Mouse (Mus musculus): ENCODE data around the gene Elf3. TPM values are rescaled to one million over a fixed set of nuclear protein-coding genes. Genes with fewer than 3 reads are reported as not detected.

Gene Elf3
- total RNA-seq, 2 experiments from 2014 or later, result 0.16 TPM; not detected in 1

Other genes starting within 250 kb of the Elf3 start
- 1 to 10 TPM; 1.5 to 2.1 TPM for gene Lgr6, start 153.3 kb downstream of the Elf3 start, total RNA-seq (2021)
- 1 to 10 TPM in 1 of 2 experiments, under 1 TPM in 1; 0.16 to 1.0 TPM for gene Ptpn7, start 125.9 kb downstream of the Elf3 start, total RNA-seq (2021)
- gene Arl8a, start 111.7 kb downstream of the Elf3 start, total RNA-seq (2021), result 100 to 1,000 TPM; 261 to 278 TPM
- 100 to 1,000 TPM; 182 to 212 TPM for gene Gpr37l1, start 90.9 kb downstream of the Elf3 start, total RNA-seq (2021)
- gene Rnpep, start 25.5 kb upstream of the Elf3 start, total RNA-seq (2021), result 10 to 100 TPM; 50.5 to 54.8 TPM
- 100 to 1,000 TPM; 159 to 175 TPM for gene Timm17a, start 55.2 kb upstream of the Elf3 start, total RNA-seq (2021)
- under 1 TPM; 0.76 to 0.94 TPM for gene Lmod1, start 66.2 kb upstream of the Elf3 start, total RNA-seq (2021)
- 100 to 1,000 TPM; 188 to 196 TPM for gene Shisa4, start 116.7 kb upstream of the Elf3 start, total RNA-seq (2021)
- gene Ipo9, start 171.9 kb upstream of the Elf3 start, total RNA-seq (2021), result 100 to 1,000 TPM; 169 to 173 TPM

Measured in left cerebral cortex, postnatal 25 days (tissue).